Mouse (Mus musculus) ES-E14 (cell line): Measurements from ENCODE around the gene Arap1.

Experiments
- HCFC1 ChIP-seq: IDR thresholded peaks from 2 replicates; pipeline ENCODE4 v1.6.1; 2012; ENCODE audit warnings: low read length, inconsistent platforms, borderline replicate concordance; ENCODE audit not compliant: insufficient read depth
- MAFK ChIP-seq: IDR thresholded peaks from 2 replicates; pipeline ENCODE4 v1.6.1; 2014; ENCODE audit warnings: mild to moderate bottlenecking, low read depth, low read length, inconsistent platforms; ENCODE audit not compliant: insufficient read depth

DNA sequence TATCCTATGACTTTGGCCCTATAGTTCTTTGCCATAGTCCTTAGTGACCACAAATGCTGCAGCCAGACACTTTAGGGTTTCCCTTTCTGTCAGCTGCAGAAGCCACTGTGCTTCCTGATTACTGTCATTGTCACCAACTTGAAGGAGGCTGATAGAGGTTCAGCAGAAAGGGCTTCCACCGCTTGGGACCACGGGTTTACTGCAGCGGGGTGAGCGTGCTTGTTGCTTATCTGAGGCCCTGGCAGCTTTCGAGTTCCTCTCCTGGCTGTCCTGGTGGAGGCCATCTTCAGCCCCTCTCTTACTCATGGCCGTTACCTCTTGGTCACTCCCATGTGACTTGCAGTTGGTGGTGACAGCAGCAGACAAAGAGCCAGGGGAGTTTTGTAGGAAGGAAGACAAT is 41.4 kb downstream of the Arap1 start:
- TF ChIP-seq MAFK (no peak), HCFC1 (no peak)
